Comparison of ENCODE assay signal across 8 mouse cellular contexts in the genomic region with DNA sequence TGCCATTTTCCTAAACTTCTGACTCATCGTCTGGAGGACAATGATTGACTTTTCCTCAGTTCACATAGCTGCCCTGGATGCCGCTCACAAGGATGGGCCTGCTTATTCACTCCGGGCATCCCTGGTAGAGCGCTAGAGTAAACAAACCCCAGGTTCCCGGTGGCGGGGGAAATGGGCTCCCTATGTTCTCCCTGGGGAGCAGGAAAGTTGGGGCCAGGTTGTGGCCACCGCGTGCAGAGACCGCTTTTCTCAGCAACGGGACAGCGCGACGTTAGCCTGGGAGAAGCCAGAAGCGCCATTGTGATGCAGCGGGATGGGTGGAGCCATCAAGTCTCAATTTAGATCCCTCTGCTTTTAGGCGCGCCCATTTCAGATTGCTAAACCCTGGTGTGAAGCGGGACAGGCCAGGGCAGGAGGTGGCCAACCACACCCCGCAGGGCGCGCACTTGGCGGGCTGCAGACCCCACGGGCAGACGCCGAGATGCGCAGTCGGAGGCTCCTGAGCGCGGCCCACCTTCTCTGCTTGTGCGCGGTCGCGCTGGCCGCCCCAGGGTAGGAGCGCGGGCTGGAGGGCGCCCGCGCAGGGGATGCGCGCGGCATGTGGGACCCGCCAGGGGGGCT. TPM values are rescaled to one million over a fixed set of nuclear protein-coding genes. Genes with fewer than 3 reads are reported as not detected.
DNase-seq lines count a peak whose midpoint lies in the region; ATAC-seq and TF ChIP-seq lines count a peak whose summit lies in the region.

TSS of gene Cd109 (plus strand) at position 146 of the 621 bp plus-strand sequence.

- H3K36me3 ChIP-seq in thymus, adult 2 months (ENCODE audit: control insufficient read depth, insufficient read depth, low read length): no peaks in the 10 kb centered on the region
- no peaks in the 10 kb centered on the region for H3K36me3 ChIP-seq in kidney, postnatal 0 days (ENCODE audit: insufficient read depth, low read length)

- 0 out of 2 replicates have a peak, but pooled peaks cover 6% of the 10 kb centered on the region for H3K4me1 ChIP-seq in thymus, adult 2 months (replicated peaks; ENCODE audit: control insufficient read depth, insufficient read depth, low read length)
- no peaks in the 10 kb centered on the region for H3K4me1 ChIP-seq in kidney, postnatal 0 days (replicated peaks; ENCODE audit: insufficient read depth, low read length)

- peaks cover 13% of the 10 kb centered on the region for H3K27me3 ChIP-seq in thymus, adult 2 months (ENCODE audit: control insufficient read depth, insufficient read depth, low read length)
- H3K27me3 ChIP-seq in kidney, postnatal 0 days (ENCODE audit: insufficient read depth, low read length): no peaks in the 10 kb centered on the region; the same call in 1 of the 2 replicates

- no peak for TF ChIP-seq POLR2A in thymus, adult 2 months (IDR thresholded peaks at IDR 0.05; ENCODE audit: control insufficient read depth, extremely low read depth, insufficient read depth, low read length, poor library complexity)

- WGBS in thymus, adult 2 months: 3% methylated on average over 43 of the region's 43 CpGs
- under 1% methylated on average over 43 of the region's 43 CpGs for WGBS in kidney, postnatal 0 days

- H3K4me3 ChIP-seq in thymus, adult 2 months (ENCODE audit: control insufficient read depth, insufficient read depth, low read length): no peak within 1 kb of the TSS
- H3K4me3 ChIP-seq in kidney, postnatal 0 days (replicated peaks; ENCODE audit: low read depth, low read length): peak within 1 kb of the TSS; percentile 50

- ATAC-seq in kidney, postnatal 0 days (replicated peaks; ENCODE audit: low FRiP score, low read depth): peak; percentile 63

- H3K9ac ChIP-seq in kidney, postnatal 0 days (ENCODE audit: low read depth, low read length): peak within 1 kb of the TSS; percentile 55

- peak; percentile 1 for DNase-seq in thymus, postnatal 25 days
- DNase-seq in thymus, adult 2 months: no peak
- DNase-seq in embryo, embryonic 11.5 days (ENCODE audit: low read depth, low spot score): peak; percentile 27
- peak; percentile 19 for DNase-seq in heart, adult 8-10 months (ENCODE audit: low spot score)
- DNase-seq in kidney, postnatal 0 days (ENCODE audit: low spot score): peak; percentile 71
- peak; percentile 55 for DNase-seq in lung, postnatal 10 days
- peak; percentile 64 for DNase-seq in retina, embryonic 14.5 days (ENCODE audit: low spot score)
- no peak for DNase-seq in spleen, postnatal 4 days (ENCODE audit: low spot score in 2 of 2)

- no peaks in the 10 kb centered on the region for H3K9me3 ChIP-seq in kidney, postnatal 0 days (replicated peaks; ENCODE audit: low read length)

- no peak for TF ChIP-seq CTCF in thymus, adult 2 months (IDR thresholded peaks at IDR 0.05; ENCODE audit: borderline replicate concordance, control insufficient read depth, extremely low read depth, insufficient read depth, low read length, poor library complexity)
- TF ChIP-seq CTCF in kidney, postnatal 0 days (IDR thresholded peaks at IDR 0.05; ENCODE audit: low read depth): no peak

- H3K27ac ChIP-seq in thymus, adult 2 months (ENCODE audit: control insufficient read depth, insufficient read depth, low read length): no peak within 1 kb of the TSS
- H3K27ac ChIP-seq in kidney, postnatal 0 days: no peak within 1 kb of the TSS; the same call in 1 of the 2 replicates

- H3K4me2 ChIP-seq in kidney, postnatal 0 days (ENCODE audit: low read length): peak within 1 kb of the TSS; percentile 87

RNA-seq across cellular contexts. Expression of gene Cd109, which starts in this region (rescaled TPM):
- 0.17 and 0.23 TPM in 2 replicates for polyA plus RNA-seq in thymus, adult 2 months (2012; rRNA removed)
- total RNA-seq in heart, adult 8-10 months (2022): 1 to 10 TPM in 1 of 4 experiments, under 1 TPM in 3; 0.50 to 1.2 (median 0.70) TPM
- 4.3 and 4.8 TPM in 2 replicates for polyA plus RNA-seq in kidney, postnatal 0 days (2015; fragmentation: Nextera tagmentation; extraction: Ambion mirVana)

Comparison
In these comparisons a context has a peak if more than half of its experiments do, and no peak if none do; other contexts are left out.
1. DNase-seq: peak in thymus, postnatal 25 days (single experiment), embryo, embryonic 11.5 days (single experiment), heart, adult 8-10 months (single experiment), kidney, postnatal 0 days (single experiment), lung, postnatal 10 days (single experiment) and retina, embryonic 14.5 days (single experiment); none in thymus, adult 2 months (single experiment) and spleen, postnatal 4 days (0 of 2).